Mouse (Mus musculus) CD4-positive naive resting alpha-beta T cell, adult 57 days (primary cell): Measurements from ENCODE around the gene Gm20835. TPM values are rescaled to one million over a fixed set of nuclear protein-coding genes. Genes with fewer than 3 reads are reported as not detected.

Experiments used
- total RNA-seq: library from RNA; stranded (reverse); gene quantifications from one replicate; pipeline ENCODE4 v1.2.4, GENCODE M21; 2023

Gm20835 gene
- total RNA-seq = not detected

DNA sequence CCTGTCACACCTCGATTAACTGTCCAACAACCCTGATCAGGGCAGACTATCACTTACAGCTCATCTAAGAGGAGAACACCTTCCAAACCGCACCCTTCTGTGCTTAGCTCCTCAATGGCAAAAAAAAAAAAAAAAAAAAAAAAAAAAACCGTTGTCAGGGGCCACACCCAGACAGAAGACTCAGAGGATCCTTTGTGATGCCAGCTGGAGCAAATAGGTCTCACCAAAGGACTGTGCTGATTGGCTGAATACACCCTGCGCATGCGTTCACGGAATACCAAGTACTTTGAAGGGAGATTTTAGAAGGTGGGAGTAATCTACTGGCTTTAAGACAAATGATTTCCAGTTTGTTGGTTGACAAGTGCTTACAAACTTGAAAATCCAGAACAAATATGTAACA is at the start of gene Gm20835:
TSS of gene Gm20835 (minus strand) at position 101 of the 400 bp plus-strand sequence.

